Mouse (Mus musculus) right cerebral cortex, postnatal 10 days (tissue): ENCODE measurements at regions not wholly inside any gene's neighbourhood (a gene's known extent, or its start where the extent isn't known, plus 50 kb on each side); places are given as distances from the start of the nearest gene placed in this dataset.

Experiments used
- DNase-seq, 2 experiments: peaks; one replicate each; pipeline ENCODE4 v3.0.0; 2021; ENCODE audit warnings: low spot score in 2 of 2

DNA sequence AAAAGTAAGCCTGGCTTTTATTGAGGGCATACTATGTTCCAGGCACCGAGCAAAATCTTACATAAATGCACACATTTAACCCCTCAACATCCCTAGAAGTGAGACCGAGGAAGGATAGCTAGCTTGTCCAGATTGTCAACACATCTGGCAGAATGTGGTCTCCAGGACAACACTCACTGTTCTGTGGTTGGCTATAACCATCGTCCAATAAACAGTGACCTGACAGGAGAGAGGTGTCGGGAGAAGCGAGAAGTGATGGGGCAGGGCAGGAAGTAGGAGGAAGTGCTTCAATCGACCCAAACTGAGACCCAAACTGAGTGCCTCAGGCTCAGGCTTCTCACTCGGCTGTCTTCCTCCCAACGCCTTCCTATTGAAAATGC is 70.8 kb upstream of the Picalm start:
- no peak for DNase-seq

- no peak for DNase-seq
These were observed 70.2 kb upstream of the Picalm start for GRCm38 (mm10) chr7:90059629-90060301.

- no peak for DNase-seq
These were observed 69.5 kb upstream of the Picalm start for GRCm38 (mm10) chr7:90060343-90061175.

DNA sequence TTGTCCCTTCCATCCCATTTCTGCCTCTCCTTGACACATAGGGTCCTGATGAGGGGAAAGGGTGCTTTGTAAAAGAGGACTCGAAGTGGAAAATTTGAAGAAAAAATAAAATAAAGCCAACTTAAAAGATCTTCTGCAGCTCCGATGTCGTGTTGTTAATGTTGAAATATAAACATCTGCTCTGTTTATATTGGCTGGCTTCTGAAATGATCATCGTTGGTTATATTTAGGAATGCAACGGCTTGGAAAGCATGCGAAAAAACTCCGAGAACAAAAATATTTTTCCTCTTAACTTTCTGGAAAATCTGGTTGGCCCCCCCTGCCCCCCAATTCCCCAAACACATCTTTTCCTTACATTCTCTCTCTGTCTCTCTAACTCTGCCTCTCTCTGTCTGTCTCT is 68.3 kb upstream of the Picalm start:
- DNase-seq, result no peak

DNA sequence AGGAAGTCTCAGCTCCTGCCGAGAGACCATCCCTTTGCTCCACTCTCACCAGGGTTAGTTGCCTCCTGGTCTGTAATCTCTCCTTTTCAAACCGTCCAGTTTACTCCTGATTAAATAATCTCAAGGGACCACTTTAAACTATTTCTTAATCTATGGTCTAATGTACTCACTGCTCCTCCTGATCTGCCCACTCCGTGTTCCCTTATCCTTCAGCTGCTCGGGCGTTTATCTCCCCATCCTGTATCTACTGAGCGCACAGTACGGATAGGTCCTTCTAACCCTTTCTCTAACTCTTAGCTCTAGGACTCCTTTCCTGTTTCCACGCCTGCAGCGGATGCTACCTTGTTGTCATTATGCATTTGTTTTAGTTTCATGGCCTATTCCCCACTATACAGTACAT is 67.1 kb upstream of the Picalm start:
- DNase-seq, result no peak

DNA sequence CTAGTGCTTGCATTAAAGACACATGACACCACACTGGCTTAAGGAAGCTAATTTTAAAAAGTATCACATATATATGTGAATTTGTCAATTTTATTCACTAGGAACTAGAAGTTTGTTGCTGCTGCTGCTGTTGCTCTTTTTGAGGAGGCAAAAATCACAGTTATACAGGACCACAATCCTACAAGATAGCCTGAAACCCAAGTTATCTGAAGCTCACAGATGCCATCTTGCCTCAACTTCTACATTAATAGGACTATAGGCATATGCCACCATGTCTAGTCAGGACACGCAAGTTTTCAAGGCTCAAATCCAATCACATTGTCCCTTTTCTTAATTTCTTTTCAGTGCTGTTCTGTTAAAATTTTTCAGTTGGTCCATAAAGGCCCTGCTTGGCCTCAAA is 65.8 kb upstream of the Picalm start:
- no peak for DNase-seq

- no peak for DNase-seq
These were observed 64.6 kb upstream of the Picalm start for GRCm38 (mm10) chr7:90065269-90065955.

DNA sequence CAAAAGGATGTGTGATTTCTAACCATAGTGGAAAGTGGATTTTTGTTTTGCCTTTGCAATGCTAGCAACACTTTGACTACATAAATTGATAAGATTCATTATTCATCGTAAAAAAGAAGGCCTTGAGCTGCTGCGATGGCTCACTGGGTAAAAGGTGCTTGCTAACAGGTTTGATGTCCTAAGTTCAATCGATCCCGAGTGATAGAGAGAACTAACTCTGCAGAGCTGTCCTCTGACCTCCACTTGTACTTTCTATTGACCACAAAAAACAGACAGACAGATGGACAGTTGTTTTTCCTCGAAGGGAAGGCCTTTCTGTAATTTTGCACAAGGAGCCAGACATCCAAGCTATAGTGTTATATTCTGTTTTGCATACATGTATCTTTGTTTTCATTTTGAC is 63.7 kb upstream of the Picalm start:
- no peak for DNase-seq

- peak; percentile 36 to 37 for DNase-seq
These were observed 61.9 kb upstream of the Picalm start for GRCm38 (mm10) chr7:90067961-90068665.

DNA sequence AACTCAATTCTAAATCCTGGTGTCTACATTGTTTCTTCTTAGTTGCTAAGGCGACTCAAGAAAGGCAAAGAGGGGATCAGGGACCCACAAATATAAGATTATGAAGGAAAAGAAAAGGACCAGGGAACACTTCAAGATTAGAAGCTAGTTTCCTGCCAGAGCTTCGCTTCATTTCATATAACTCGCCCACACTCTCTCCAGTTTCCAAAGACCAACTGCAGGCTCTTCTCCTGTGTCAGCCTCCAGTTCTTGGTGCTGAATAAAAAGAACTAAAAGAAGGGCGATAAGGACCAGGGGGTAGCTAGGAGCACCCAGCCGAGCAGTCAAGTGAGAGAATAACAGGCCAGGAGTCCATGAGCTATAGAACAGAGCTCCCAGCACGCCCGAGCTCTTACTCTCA is 59.7 kb upstream of the Picalm start:
- peak in 1 of 2 experiments; percentile 34 for DNase-seq

- no peak for DNase-seq
These were observed 56.1 kb upstream of the Picalm start for GRCm38 (mm10) chr7:90073865-90074264.

DNA sequence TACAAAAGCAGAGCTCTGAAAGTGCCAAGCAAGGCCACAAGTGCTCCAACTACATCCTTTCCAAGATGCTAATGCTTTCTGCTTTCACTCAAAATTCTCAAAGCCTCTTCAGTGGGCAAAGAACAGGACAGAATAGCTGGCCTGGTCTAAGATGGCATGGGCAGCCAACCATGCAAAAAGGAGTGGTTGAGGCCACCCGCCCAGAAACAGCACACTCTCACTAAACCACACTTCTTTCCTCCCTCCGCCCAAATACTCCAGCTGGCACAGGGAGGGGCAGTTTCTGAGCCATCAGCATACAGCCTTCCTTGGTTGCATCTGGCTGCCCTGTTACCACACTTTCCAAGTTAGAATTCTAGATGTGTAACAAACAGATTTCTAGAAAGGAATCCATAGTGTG is 55.4 kb upstream of the Picalm start:
- DNase-seq, result peak; percentile 56 to 62

GRCm38 (mm10) chr7:90077565-90077964 is 52.4 kb upstream of the Picalm start:
- DNase-seq, result no peak

GRCm38 (mm10) chr7:90080083-90080772 is 49.8 kb upstream of the Picalm start:
- DNase-seq, result no peak
